Mouse (Mus musculus) left cerebral cortex, postnatal 14 days (tissue): ENCODE results near the gene Hist1h3f. TPM values are rescaled to one million over a fixed set of nuclear protein-coding genes. Genes with fewer than 3 reads are reported as not detected.
"Not testable (repeated sequence)": the region's sequence is repeated elsewhere in the genome, so short reads cannot be mapped to it uniquely, and the experiment has no call there.

Experiments used
- DNase-seq, 2 experiments: peaks; one replicate each; pipeline ENCODE4 v3.0.0; 2021 to 2022; ENCODE audit warnings: low spot score in 2 of 2, mixed read lengths in 1 of 2
- intact Hi-C: fragments of 180-260 bp; cut with DNase I; formaldehyde crosslinking; loops from one replicate; pipeline ENCODE4 v1.15.1; 2025
- microRNA-seq, 2 experiments: library from miRNA; unstranded; fragments of <30 nt; microRNA quantifications; one replicate each; pipeline ENCODE4 v1.2.0; 2022
- total RNA-seq, 2 experiments: library from RNA; stranded (reverse); gene quantifications; 2 replicates each; pipeline ENCODE4 v1.2.3; 2021

The Hist1h3f gene
- total RNA-seq, 2 experiments from 2014 or later = 18.7 to 21.0 TPM

DNA sequence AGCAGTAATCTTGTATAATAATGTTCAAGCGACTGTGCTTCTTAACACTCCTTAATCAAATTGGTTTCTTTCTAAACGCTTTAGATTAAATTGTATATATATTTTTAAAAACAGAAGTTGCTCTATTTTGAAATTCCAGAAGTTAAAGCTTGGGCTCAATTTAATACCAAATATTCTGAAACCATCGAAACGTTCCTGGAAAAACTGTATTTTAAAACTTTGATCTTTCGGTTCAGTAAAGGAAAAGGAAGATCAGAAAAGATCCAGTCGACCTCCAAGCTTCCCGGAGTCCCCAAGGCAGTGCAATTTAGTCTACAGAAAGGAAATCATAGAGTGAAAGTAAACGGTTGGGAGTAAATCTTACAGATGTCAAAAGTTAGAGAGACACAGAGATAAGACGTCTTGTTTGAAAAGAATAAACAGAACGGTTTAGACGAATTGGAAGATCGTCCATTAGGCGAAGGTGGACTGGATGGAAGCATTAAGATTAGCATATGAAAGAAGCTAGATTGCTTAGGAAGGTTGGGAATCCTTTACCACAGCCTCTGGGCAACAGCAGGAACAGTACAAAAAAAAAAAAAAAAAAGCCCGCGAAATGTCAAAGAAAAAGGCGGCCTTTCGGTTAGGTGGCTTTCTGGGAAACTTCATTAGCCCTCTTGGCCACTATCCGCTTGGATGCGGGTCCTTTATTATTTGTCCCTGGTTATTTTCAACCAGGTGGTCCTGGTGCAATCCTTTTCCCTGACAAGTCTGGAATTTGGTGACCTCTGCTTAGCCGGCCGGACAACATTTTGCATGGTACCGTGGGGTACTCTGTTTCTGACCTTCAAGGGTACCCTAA lies 42.5 kb downstream of the Hist1h3f start:
- intact Hi-C loops = loop anchor here (1.0 to 2.0 kb wide), 2 partner anchors 12 to 32 kb away; no protein-coding TSS in a partner anchor
- DNase-seq = no peak

DNA sequence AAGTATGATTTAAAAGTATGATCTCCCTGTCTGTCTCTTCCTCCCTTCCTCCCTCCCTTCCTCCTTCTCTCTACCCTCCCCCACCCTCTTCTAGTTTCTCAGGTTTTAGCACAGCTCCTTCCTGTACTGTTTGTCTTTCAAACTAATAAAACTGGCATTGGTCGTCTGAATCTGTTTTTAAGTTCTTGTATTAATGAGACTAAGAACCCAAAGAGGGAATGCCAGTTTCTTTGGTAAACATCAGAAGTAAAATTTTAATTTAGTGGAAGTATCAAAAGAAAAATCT lies 43.0 kb downstream of the Hist1h3f start:
- no peak for DNase-seq
- intact Hi-C loops = loop anchor here (1.0 to 2.0 kb wide), 2 partner anchors 11 to 32 kb away; no protein-coding TSS in a partner anchor

DNA sequence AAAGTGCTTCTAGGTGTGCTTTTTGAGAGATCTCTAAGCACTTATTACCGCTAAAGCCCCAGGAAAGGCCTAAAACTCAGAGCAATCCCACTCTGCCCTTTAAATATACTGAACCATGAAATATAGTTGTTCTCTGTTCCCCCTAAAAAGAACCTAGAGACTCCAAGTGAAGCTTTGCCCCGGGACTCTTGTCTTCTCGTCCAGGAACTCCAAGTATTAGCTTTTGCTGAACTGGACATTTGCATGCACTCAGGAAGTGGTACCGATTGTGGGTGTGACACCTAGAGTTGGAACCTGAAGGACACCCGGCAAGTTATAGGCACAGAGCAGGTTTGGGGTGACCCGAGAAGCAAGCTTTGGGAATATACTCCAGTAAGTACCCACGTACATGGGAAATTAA lies 47.4 kb downstream of the Hist1h3f start:
- DNase-seq = no peak
- intact Hi-C loops = no loop called here

DNA sequence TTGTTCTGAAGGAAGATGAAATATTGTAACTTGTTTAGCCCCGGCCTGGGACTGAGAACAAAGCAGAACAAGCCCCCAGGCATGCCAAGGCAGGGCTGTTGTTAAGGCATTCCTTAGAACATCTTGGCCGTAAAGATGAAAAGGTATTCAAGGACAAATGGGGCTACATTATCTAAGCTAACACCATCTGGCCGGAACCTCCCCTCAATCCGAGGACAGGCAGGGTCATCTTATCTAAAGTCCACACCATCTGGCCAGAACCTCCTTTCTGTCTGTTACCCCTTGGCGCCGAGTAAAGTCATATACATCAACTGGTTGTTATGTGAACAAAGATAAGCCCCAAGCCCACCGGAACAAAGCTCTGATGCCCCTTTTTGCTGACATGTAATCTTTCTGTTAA lies 48.0 kb downstream of the Hist1h3f start:
- DNase-seq, intact Hi-C loops: not testable (repeated sequence)

DNA sequence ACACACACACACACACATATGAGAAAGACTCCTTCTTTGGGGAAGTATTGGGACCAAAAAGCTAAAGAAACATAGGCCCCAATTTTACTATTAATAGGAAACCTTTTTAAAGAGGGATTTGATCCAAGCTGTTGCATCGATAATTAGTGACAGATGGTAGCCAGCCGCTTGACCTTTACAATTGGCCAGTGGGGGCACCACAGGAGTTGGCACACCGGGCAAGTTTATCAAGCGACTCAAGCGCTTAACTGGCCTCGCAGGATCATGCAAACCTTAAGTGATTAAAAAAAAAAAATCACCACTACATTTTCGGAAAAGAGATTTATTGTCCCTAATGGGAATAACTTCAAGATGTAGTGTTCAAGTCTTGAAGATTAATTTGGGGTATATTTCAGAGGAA lies 48.8 kb downstream of the Hist1h3f start:
- DNase-seq = no peak
- intact Hi-C loops = no loop called here

DNA sequence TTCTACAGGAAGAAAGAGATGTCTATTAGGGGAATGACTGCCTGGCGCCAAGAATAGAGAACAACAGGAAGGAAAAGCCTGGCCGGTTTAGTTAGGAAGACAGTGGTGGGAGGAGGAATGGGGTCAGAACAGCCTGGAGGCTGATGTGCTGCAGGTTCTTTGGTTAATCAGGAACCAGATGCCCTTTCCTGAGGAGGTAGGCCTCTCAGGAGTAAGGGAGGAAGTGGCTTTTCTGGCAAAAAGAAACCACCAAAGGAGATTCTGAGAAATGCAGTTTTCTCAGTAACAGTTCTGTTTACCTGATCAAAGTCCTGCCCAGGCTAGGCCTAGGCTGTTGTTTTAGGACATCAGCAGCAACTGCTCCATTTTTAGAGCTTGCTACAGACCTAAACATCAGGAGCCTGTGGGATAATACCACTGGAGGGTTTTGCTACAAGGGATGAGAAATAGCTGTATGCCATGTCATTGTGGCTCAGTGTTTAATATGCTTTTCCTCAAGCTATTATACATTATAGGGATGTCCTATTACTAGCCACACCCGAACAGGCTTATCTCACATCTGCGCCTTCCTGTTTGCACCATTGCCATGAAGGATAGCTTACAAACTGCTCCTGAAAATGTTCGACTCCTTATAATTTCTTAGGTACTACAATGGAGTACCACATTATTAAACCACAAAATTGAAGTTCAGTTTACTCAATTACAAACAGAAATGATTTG lies 49.4 kb downstream of the Hist1h3f start:
- intact Hi-C loops = no loop called here
- no peak for DNase-seq

Small RNAs within 50 kb of the gene (microRNA-seq; reads per million reads assigned to microRNA genes)
- 0 reads per million in 2 experiments for gene Gm44297
- 0 reads per million in 2 experiments for gene Gm44359
- gene Gm44394 = 0 reads per million in 2 experiments
- gene n-TStga1 = 0 reads per million in 2 experiments

Other genes with a start within 250 kb of the Hist1h3f start
- gene Zfp322a, start 174.8 kb upstream of the Hist1h3f start, total RNA-seq = 10 to 100 TPM; 39.5 TPM
- 1 to 10 TPM; 6.9 to 7.1 TPM for gene Abt1, start 120.2 kb upstream of the Hist1h3f start, total RNA-seq
- gene Btn1a1, start 78.2 kb upstream of the Hist1h3f start, total RNA-seq = not detected
- 1 to 10 TPM in 1 of 2 experiments, under 1 TPM in 1; 0.82 to 1.3 TPM for gene Btn2a2, start 55.2 kb upstream of the Hist1h3f start, total RNA-seq
- gene Hist1h4h, start 13.0 kb upstream of the Hist1h3f start, total RNA-seq = 100 to 1,000 TPM; 264 to 291 TPM
- 10 to 100 TPM in 1 of 2 experiments, 1 to 10 TPM in 1; 4.3 to 21.5 TPM for gene Hist1h2af, start 10.1 kb upstream of the Hist1h3f start, total RNA-seq
- gene Hist1h3g, start 8.6 kb upstream of the Hist1h3f start, total RNA-seq = 1 to 10 TPM; 5.8 to 6.2 TPM
- gene Hist1h2bh, start 660 bp upstream of the Hist1h3f start, total RNA-seq = under 1 TPM; 0.91 to 0.92 TPM
- 100 to 1,000 TPM; 150 to 165 TPM for gene Hist1h4f, start 7.6 kb downstream of the Hist1h3f start, total RNA-seq
- 1 to 10 TPM; 3.1 to 4.2 TPM for gene Hist1h1d, start 9.2 kb downstream of the Hist1h3f start, total RNA-seq
- gene Hist1h3e, start 18.3 kb downstream of the Hist1h3f start, total RNA-seq = 10 to 100 TPM; 49.1 to 57.1 TPM
- gene Hist1h2ae, start 27.2 kb downstream of the Hist1h3f start, total RNA-seq = 10 to 100 TPM in 1 of 2 experiments, 1 to 10 TPM in 1; 8.2 to 10.1 TPM
- 10 to 100 TPM; 79.2 to 92.9 TPM for gene Hist1h2bg, start 27.3 kb downstream of the Hist1h3f start, total RNA-seq
- 10 to 100 TPM; 24.6 to 36.3 TPM for gene Hist1h2bf, start 30.1 kb downstream of the Hist1h3f start, total RNA-seq
- 1 to 10 TPM; 3.0 to 5.1 TPM for gene Hist1h2ad, start 30.3 kb downstream of the Hist1h3f start, total RNA-seq
- gene Hist1h3d, start 31.7 kb downstream of the Hist1h3f start, total RNA-seq = 1 to 10 TPM; 9.4 to 9.9 TPM
- gene Hist1h4d, start 37.5 kb downstream of the Hist1h3f start, total RNA-seq = 100 to 1,000 TPM; 132 to 148 TPM
- gene Hist1h2be, start 77.1 kb downstream of the Hist1h3f start, total RNA-seq = 1 to 10 TPM; 4.8 to 5.6 TPM
- 10 to 100 TPM; 53.4 to 69.1 TPM for gene Hist1h1e, start 78.5 kb downstream of the Hist1h3f start, total RNA-seq
- 1 to 10 TPM; 1.9 to 2.0 TPM for gene Hist1h2ac, start 139.9 kb downstream of the Hist1h3f start, total RNA-seq
- gene Hist1h2bc, start 140.1 kb downstream of the Hist1h3f start, total RNA-seq = 10 to 100 TPM; 25.0 to 27.3 TPM
- gene Hist1h1t, start 151.8 kb downstream of the Hist1h3f start, total RNA-seq = under 1 TPM in 1 of 2 experiments, not detected in 1; 0.40 TPM
- gene Hist1h4c, start 154.4 kb downstream of the Hist1h3f start, total RNA-seq = 100 to 1,000 TPM; 100 to 103 TPM
- gene Hfe, start 166.8 kb downstream of the Hist1h3f start, total RNA-seq = 1 to 10 TPM; 2.9 to 3.1 TPM
- 10 to 100 TPM; 55.8 to 75.9 TPM for gene Hist1h1c, start 194.8 kb downstream of the Hist1h3f start, total RNA-seq
- 1 to 10 TPM; 6.8 to 7.2 TPM for gene Hist1h3c, start 201.6 kb downstream of the Hist1h3f start, total RNA-seq
- 10 to 100 TPM; 18.8 to 20.7 TPM for gene Hist1h2bb, start 202.7 kb downstream of the Hist1h3f start, total RNA-seq
- 10 to 100 TPM; 30.0 to 36.8 TPM for gene Hist1h2ab, start 207.1 kb downstream of the Hist1h3f start, total RNA-seq
- 10 to 100 TPM; 16.5 to 23.8 TPM for gene Hist1h3b, start 208.2 kb downstream of the Hist1h3f start, total RNA-seq
- 10 to 100 TPM; 73.2 to 80.8 TPM for gene Hist1h4b, start 213.0 kb downstream of the Hist1h3f start, total RNA-seq
- gene Hist1h4a, start 217.2 kb downstream of the Hist1h3f start, total RNA-seq = 10 to 100 TPM; 68.8 to 69.0 TPM
- 10 to 100 TPM; 33.2 to 47.2 TPM for gene Hist1h3a, start 218.3 kb downstream of the Hist1h3f start, total RNA-seq
- gene Hist1h1a, start 219.6 kb downstream of the Hist1h3f start, total RNA-seq = 10 to 100 TPM; 20.4 to 29.2 TPM
- gene Trim38, start 225.9 kb downstream of the Hist1h3f start, total RNA-seq = not detected